Mouse (Mus musculus): ENCODE measurements around the gene Rpl13.

DNA sequence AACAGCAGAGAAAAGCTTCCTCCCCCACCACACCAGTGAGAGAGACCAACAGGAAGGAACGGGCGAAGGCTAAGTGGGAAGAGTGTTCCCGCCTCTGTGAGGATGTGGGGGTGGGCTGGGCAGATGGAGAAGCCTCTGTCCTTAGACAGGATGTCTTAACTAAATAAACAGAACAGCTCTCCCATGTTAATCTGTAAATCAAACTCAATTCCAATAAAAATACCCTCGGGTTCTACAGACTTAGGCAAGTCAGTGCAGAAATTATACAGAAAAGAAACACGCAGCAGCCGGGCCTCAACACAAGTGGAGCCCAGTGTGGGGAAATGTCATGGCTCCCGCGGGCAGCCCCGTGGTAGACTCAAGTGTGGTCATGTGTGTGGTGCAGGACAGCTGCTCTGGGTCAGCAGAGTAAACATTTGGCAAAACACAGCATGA, 48.6 kb downstream of the Rpl13 start:
- no peak for TF ChIP-seq CTCF (IDR thresholded peaks at IDR 0.05; ENCODE audit: low read depth)
- TF ChIP-seq EP300 (IDR thresholded peaks at IDR 0.05; ENCODE audit: low read depth) = no peak

All from liver, postnatal 0 days (tissue).